Mouse (Mus musculus): ENCODE measurements at regions not wholly inside any gene's neighbourhood (a gene's known extent, or its start where the extent isn't known, plus 50 kb on each side); places are given as distances from the start of the nearest gene placed in this dataset.

DNA sequence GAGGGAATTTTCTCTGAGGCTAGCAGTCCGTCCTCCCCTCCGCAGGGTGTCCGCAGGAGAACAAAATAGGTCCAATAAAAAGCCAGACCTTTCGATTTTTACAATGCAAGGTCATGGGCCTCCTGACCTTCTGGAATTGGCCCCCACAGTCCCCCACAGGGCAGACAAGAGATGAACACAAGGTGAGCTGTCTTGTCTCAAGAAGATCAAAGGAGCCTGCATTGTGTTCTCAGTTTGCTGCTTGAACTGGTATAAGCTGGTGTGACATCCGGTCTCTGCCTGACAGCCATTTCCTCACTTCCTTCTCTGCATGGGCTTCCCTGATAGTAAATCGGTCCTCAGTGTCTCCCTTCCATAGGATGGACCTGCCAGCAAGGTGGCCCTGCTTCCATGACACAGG is 425.5 kb downstream of the Cd83 start:
- Histone ChIP-seq H3K4me1 (replicated peaks; ENCODE audit: control insufficient read depth, insufficient read depth, low read length) (peaks cover 6% of the 10 kb centered on the region; the same call in 1 of the 2 replicates), H3K27me3 (replicated peaks; ENCODE audit: control insufficient read depth, insufficient read depth, low read length) (no peaks in the 10 kb centered on the region), H3K4me3 (ENCODE audit: low read depth, low read length) (no peak overlapping the region), H3K9ac (ENCODE audit: low read length) (no peak overlapping the region), H3K27ac (ENCODE audit: low read depth) (no peak overlapping the region), H3K9me3 (ENCODE audit: control insufficient read depth, low read length) (no peaks in the 10 kb centered on the region), H3K36me3 (ENCODE audit: control insufficient read depth, insufficient read depth, low read length) (no peaks in the 10 kb centered on the region), H3K4me2 (ENCODE audit: low read length) (no peak overlapping the region)
- no peak for ATAC-seq (replicated peaks; ENCODE audit: low FRiP score, low TSS enrichment, low read depth)
- WGBS, result 54% methylated on average over 6 of the region's 6 CpGs
- no peak for DNase-seq (ENCODE audit: low spot score)

DNA sequence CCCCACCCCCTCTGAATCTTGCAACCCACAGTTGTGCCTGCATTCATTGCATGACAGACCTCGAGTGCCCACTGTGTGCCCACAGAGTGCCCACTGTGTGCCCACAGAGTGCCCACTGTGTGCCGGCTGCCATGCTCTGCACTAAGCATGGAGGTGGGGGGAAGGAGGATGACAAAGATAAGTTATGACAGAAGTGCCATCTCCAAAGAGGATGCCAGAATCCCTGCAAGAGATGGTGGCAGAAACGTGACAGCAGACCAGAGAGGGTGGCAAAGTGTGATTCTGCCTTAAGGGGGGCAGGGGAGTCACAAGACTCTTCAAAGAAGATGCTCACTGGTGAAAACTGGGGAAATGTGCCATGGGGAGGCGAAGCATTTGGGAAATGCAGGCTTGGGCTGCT is 427.8 kb downstream of the Cd83 start:
- DNase-seq (ENCODE audit: low spot score) (no peak), ATAC-seq (replicated peaks; ENCODE audit: low FRiP score, low TSS enrichment, low read depth) (no peak)
- Histone ChIP-seq H3K36me3 (ENCODE audit: control insufficient read depth, insufficient read depth, low read length) (no peaks in the 10 kb centered on the region), H3K27ac (ENCODE audit: low read depth) (no peak overlapping the region), H3K9ac (ENCODE audit: low read length) (no peak overlapping the region), H3K4me2 (ENCODE audit: low read length) (no peak overlapping the region), H3K9me3 (ENCODE audit: control insufficient read depth, low read length) (no peaks in the 10 kb centered on the region), H3K4me3 (ENCODE audit: low read depth, low read length) (no peak overlapping the region), H3K27me3 (replicated peaks; ENCODE audit: control insufficient read depth, insufficient read depth, low read length) (no peaks in the 10 kb centered on the region), H3K4me1 (replicated peaks; ENCODE audit: control insufficient read depth, insufficient read depth, low read length) (peaks cover 6% of the 10 kb centered on the region; the same call in 1 of the 2 replicates)
- WGBS, result 75% methylated on average over 4 of the region's 4 CpGs

- Histone ChIP-seq H3K4me1 (replicated peaks; ENCODE audit: control insufficient read depth, insufficient read depth, low read length) (peaks cover 6% of the 10 kb centered on the region; the same call in 1 of the 2 replicates), H3K4me2 (ENCODE audit: low read length) (peak overlapping the region; percentile 11; the same call in 1 of the 2 replicates), H3K4me3 (ENCODE audit: low read depth, low read length) (no peak overlapping the region), H3K27ac (ENCODE audit: low read depth) (no peak overlapping the region), H3K9me3 (ENCODE audit: control insufficient read depth, low read length) (no peaks in the 10 kb centered on the region), H3K36me3 (ENCODE audit: control insufficient read depth, insufficient read depth, low read length) (no peaks in the 10 kb centered on the region), H3K27me3 (replicated peaks; ENCODE audit: control insufficient read depth, insufficient read depth, low read length) (no peaks in the 10 kb centered on the region), H3K9ac (ENCODE audit: low read length) (no peak overlapping the region)
- no peak for ATAC-seq (replicated peaks; ENCODE audit: low FRiP score, low TSS enrichment, low read depth)
- no peak for DNase-seq (ENCODE audit: low spot score)
- WGBS, result 22% methylated on average over 11 of the region's 11 CpGs
These were observed 428.4 kb downstream of the Cd83 start for GRCm38 (mm10) chr13:44212936-44213335.

- no peak for DNase-seq (ENCODE audit: low spot score)
- WGBS, result 44% methylated on average over 8 of the region's 8 CpGs
- H3K4me2 ChIP-seq (ENCODE audit: low read length), result no peak overlapping the region
- no peak for ATAC-seq (replicated peaks; ENCODE audit: low FRiP score, low TSS enrichment, low read depth)
- no peaks in the 10 kb centered on the region for H3K27me3 ChIP-seq (replicated peaks; ENCODE audit: control insufficient read depth, insufficient read depth, low read length)
- no peak overlapping the region for H3K9ac ChIP-seq (ENCODE audit: low read length)
- no peak overlapping the region for H3K4me3 ChIP-seq (ENCODE audit: low read depth, low read length)
- H3K36me3 ChIP-seq (ENCODE audit: control insufficient read depth, insufficient read depth, low read length), result no peaks in the 10 kb centered on the region
- peaks cover 10% of the 10 kb centered on the region; the same call in 1 of the 2 replicates for H3K4me1 ChIP-seq (replicated peaks; ENCODE audit: control insufficient read depth, insufficient read depth, low read length)
- no peak overlapping the region for H3K27ac ChIP-seq (ENCODE audit: low read depth)
- H3K9me3 ChIP-seq (ENCODE audit: control insufficient read depth, low read length), result no peaks in the 10 kb centered on the region
These were observed 433.7 kb downstream of the Cd83 start for GRCm38 (mm10) chr13:44218266-44218665.

DNA sequence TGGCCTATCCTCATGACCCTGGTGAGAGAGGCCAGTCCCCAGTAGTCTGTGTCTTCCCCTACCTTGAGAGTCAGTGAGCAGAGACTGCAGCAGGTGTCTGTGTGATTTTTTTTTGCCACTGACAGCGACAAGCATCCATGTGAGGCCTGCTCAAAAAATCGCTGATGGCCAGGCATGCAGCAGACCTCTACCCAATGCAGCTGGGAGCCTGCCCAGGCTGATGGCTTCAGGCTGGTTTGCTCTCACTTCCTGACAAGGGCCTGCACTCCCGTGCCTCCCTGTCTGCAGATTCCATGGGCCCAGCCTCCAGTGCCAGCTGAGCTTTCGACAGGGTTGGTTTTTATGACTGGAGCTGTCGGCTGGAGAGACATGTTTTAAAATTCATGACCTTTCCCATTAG is 437.1 kb downstream of the Cd83 start:
- no peak overlapping the region for H3K27ac ChIP-seq (ENCODE audit: low read depth)
- no peak overlapping the region for H3K4me2 ChIP-seq (ENCODE audit: low read length)
- no peak overlapping the region for H3K4me3 ChIP-seq (ENCODE audit: low read depth, low read length)
- no peaks in the 10 kb centered on the region for H3K27me3 ChIP-seq (replicated peaks; ENCODE audit: control insufficient read depth, insufficient read depth, low read length)
- peaks cover 5% of the 10 kb centered on the region; the same call in 1 of the 2 replicates for H3K9me3 ChIP-seq (ENCODE audit: control insufficient read depth, low read length)
- ATAC-seq (replicated peaks; ENCODE audit: low FRiP score, low TSS enrichment, low read depth) (no peak), DNase-seq (ENCODE audit: low spot score) (no peak)
- no peaks in the 10 kb centered on the region for H3K36me3 ChIP-seq (ENCODE audit: control insufficient read depth, insufficient read depth, low read length)
- whole genome bisulfite sequencing, result 24% methylated on average over 5 of the region's 5 CpGs
- H3K4me1 ChIP-seq (replicated peaks; ENCODE audit: control insufficient read depth, insufficient read depth, low read length), result peaks cover 8% of the 10 kb centered on the region; the same call in 1 of the 2 replicates
- no peak overlapping the region for H3K9ac ChIP-seq (ENCODE audit: low read length)

DNA sequence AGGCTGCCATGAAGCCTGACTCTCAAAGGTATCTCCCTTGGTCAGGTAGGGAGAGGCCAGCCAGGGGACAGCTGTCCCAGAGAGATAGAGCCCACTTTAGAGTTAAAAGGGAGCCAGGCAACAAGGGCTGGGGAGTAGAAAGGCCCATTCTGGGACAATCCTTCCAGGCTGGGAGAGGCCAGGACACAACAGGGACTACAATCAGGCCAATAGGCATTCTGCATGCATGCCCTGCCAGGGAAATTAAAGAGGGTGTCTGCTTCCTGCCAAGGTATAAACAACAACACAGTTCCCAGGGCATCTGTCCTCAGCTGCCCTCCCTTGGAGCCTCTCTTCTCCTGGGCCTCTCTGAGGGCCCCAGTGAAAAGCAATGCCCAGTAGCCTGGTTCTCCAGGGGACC is 437.8 kb downstream of the Cd83 start:
- H3K27me3 ChIP-seq (replicated peaks; ENCODE audit: control insufficient read depth, insufficient read depth, low read length), result no peaks in the 10 kb centered on the region
- peaks cover 5% of the 10 kb centered on the region; the same call in 1 of the 2 replicates for H3K9me3 ChIP-seq (ENCODE audit: control insufficient read depth, low read length)
- H3K4me3 ChIP-seq (ENCODE audit: low read depth, low read length), result no peak overlapping the region
- no peak for DNase-seq (ENCODE audit: low spot score)
- H3K36me3 ChIP-seq (ENCODE audit: control insufficient read depth, insufficient read depth, low read length), result no peaks in the 10 kb centered on the region
- H3K4me2 ChIP-seq (ENCODE audit: low read length), result no peak overlapping the region
- no peak for ATAC-seq (replicated peaks; ENCODE audit: low FRiP score, low TSS enrichment, low read depth)
- H3K4me1 ChIP-seq (replicated peaks; ENCODE audit: control insufficient read depth, insufficient read depth, low read length), result peaks cover 8% of the 10 kb centered on the region; the same call in 1 of the 2 replicates
- no peak overlapping the region for H3K27ac ChIP-seq (ENCODE audit: low read depth)
- no peak overlapping the region for H3K9ac ChIP-seq (ENCODE audit: low read length)

- Histone ChIP-seq H3K27me3 (replicated peaks; ENCODE audit: control insufficient read depth, insufficient read depth, low read length) (no peaks in the 10 kb centered on the region), H3K4me3 (ENCODE audit: low read depth, low read length) (no peak overlapping the region), H3K27ac (ENCODE audit: low read depth) (peak overlapping the region; percentile 33; the same call in 1 of the 2 replicates), H3K4me1 (replicated peaks; ENCODE audit: control insufficient read depth, insufficient read depth, low read length) (peaks cover 21% of the 10 kb centered on the region), H3K9ac (ENCODE audit: low read length) (no peak overlapping the region), H3K36me3 (ENCODE audit: control insufficient read depth, insufficient read depth, low read length) (no peaks in the 10 kb centered on the region), H3K4me2 (ENCODE audit: low read length) (no peak overlapping the region; the same call in 1 of the 2 replicates), H3K9me3 (ENCODE audit: control insufficient read depth, low read length) (peaks cover 5% of the 10 kb centered on the region; the same call in 1 of the 2 replicates)
- no peak for ATAC-seq (replicated peaks; ENCODE audit: low FRiP score, low TSS enrichment, low read depth)
- WGBS, result 78% methylated on average over 14 of the region's 14 CpGs
- DNase-seq (ENCODE audit: low spot score), result no peak
These were observed 443.3 kb downstream of the Cd83 start for GRCm38 (mm10) chr13:44227706-44228459.

DNA sequence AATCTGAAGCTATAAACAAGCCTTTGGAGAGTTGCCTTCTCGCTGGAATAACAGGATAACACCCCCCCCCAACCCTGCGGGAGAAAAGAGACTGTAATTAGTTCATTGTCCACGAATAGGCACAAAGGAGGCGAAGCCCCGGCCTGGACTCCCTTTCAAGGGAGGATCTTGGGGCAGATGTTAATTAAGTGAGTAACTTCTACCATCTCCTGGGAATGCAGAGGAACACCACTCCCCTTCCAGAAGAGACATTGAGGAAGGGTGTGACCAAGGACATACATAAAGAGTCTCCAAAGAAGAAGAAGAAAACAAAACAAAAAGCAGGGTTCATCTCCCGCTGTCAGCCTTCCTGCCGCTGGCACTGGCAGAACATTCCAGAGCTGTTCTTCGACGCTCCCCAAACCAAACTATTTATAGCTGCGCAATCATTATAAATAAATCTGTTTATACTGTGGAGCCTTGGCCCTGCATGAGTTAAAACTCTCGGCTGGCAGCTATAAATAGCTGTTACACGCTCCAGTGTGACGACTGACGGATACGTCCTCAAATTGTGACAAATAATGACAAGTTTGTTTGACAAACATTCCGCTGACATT is 444.1 kb downstream of the Cd83 start:
- H3K27ac ChIP-seq (ENCODE audit: low read depth), result peak overlapping the region; percentile 33; the same call in 1 of the 2 replicates
- peak overlapping the region; percentile 37 for H3K4me2 ChIP-seq (ENCODE audit: low read length)
- H3K36me3 ChIP-seq (ENCODE audit: control insufficient read depth, insufficient read depth, low read length), result no peaks in the 10 kb centered on the region
- H3K9me3 ChIP-seq (ENCODE audit: control insufficient read depth, low read length), result peaks cover 5% of the 10 kb centered on the region; the same call in 1 of the 2 replicates
- H3K27me3 ChIP-seq (replicated peaks; ENCODE audit: control insufficient read depth, insufficient read depth, low read length), result no peaks in the 10 kb centered on the region
- H3K4me3 ChIP-seq (ENCODE audit: low read depth, low read length), result no peak overlapping the region
- ATAC-seq (replicated peaks; ENCODE audit: low FRiP score, low TSS enrichment, low read depth) (no peak), DNase-seq (ENCODE audit: low spot score) (no peak)
- WGBS, result 11% methylated on average over 16 of the region's 16 CpGs
- H3K9ac ChIP-seq (ENCODE audit: low read length), result no peak overlapping the region
- H3K4me1 ChIP-seq (replicated peaks; ENCODE audit: control insufficient read depth, insufficient read depth, low read length), result peaks cover 21% of the 10 kb centered on the region

All from intestine, embryonic 14.5 days (tissue).